Mouse (Mus musculus) ES-Bruce4 (cell line): ENCODE results near the gene Usb1. TPM values are rescaled to one million over a fixed set of nuclear protein-coding genes. Genes with fewer than 3 reads are reported as not detected.

Experiments used
- H3K27ac ChIP-seq: 2 replicates; pipeline ENCODE4 v1.5.1; 2012; ENCODE audit warnings: low read length, inconsistent platforms; ENCODE audit not compliant: insufficient read depth
- H3K27me3 ChIP-seq: 2 replicates; pipeline ENCODE4 v1.6.1; 2012; ENCODE audit warnings: mild to moderate bottlenecking, low read length, inconsistent platforms; ENCODE audit not compliant: control insufficient read depth, poor library complexity, insufficient read depth, severe bottlenecking
- H3K36me3 ChIP-seq: 2 replicates; pipeline ENCODE4 v1.6.1; 2012; ENCODE audit warnings: inconsistent platforms, mild to moderate bottlenecking, low read length, moderate library complexity; ENCODE audit not compliant: control insufficient read depth, poor library complexity, insufficient read depth, severe bottlenecking
- H3K4me1 ChIP-seq: one replicate; pipeline ENCODE4 v1.8.1; 2011; ENCODE audit warnings: low read length; ENCODE audit not compliant: control insufficient read depth, insufficient read depth
- H3K4me3 ChIP-seq: 2 replicates; pipeline ENCODE4 v1.5.1; 2011; ENCODE audit warnings: low read depth, mild to moderate bottlenecking, low read length
- H3K9ac ChIP-seq: 2 replicates; pipeline ENCODE4 v1.6.1; 2012; ENCODE audit warnings: low read depth, mild to moderate bottlenecking, inconsistent platforms; ENCODE audit not compliant: poor library complexity, severe bottlenecking
- H3K9me3 ChIP-seq: replicated peaks from 2 replicates; pipeline ENCODE4 v1.6.1; 2012; ENCODE audit warnings: mild to moderate bottlenecking, low read length, inconsistent platforms; ENCODE audit not compliant: control insufficient read depth, poor library complexity, insufficient read depth, severe bottlenecking
- CTCF ChIP-seq: IDR thresholded peaks from one replicate; pipeline ENCODE4 v1.8.1; 2011; ENCODE audit warnings: low read depth, low read length
- EP300 ChIP-seq: IDR thresholded peaks from 2 replicates; pipeline ENCODE4 v1.6.1; 2011; ENCODE audit warnings: low read depth, low read length; ENCODE audit not compliant: insufficient read depth
- POLR2A ChIP-seq: IDR thresholded peaks from one replicate; pipeline ENCODE4 v1.8.1; 2011; ENCODE audit warnings: low read length; ENCODE audit not compliant: insufficient read depth
- polyA plus RNA-seq: library from polyadenylated mRNA; stranded (reverse); fragments of >200 nt; gene quantifications from 2 replicates; pipeline ENCODE4 v1.2.4, GENCODE M21; 2011; ENCODE audit warnings: low read depth; ENCODE audit not compliant: missing spikeins, insufficient read depth, insufficient read length

Gene Usb1
- polyA plus RNA-seq, 1 experiment: 35.5 TPM

DNA sequence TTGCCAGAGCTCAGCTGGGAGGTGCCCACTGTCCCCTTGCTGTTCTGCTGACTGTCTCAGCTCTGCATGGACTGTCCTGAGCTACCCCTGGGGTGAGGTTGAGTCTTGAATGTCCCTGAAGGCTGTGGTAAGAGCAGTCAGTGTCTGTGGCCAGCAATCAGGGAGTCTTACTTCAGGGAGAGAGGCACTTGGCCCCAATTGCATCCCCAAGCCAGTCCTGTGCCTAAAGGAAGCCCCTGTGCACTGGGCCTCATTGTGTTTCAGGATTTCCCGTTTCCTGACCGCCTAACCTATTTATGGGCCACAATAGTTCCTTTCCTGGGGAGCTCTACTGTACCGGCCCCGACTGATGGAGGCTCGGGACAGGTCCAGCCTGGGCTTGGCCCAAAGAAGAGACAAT, 60.5 kb downstream of the Usb1 start:
- H3K27me3 ChIP-seq: no peaks in the 10 kb centered on the region
- no peak overlapping the region for H3K9ac ChIP-seq
- no peak overlapping the region for H3K27ac ChIP-seq
- H3K4me1 ChIP-seq: peaks cover 4% of the 10 kb centered on the region
- no peak for TF ChIP-seq POLR2A
- TF ChIP-seq EP300: no peak
- no peak for TF ChIP-seq CTCF
- no peaks in the 10 kb centered on the region for H3K36me3 ChIP-seq
- no peak overlapping the region for H3K4me3 ChIP-seq
- no peaks in the 10 kb centered on the region for H3K9me3 ChIP-seq

DNA sequence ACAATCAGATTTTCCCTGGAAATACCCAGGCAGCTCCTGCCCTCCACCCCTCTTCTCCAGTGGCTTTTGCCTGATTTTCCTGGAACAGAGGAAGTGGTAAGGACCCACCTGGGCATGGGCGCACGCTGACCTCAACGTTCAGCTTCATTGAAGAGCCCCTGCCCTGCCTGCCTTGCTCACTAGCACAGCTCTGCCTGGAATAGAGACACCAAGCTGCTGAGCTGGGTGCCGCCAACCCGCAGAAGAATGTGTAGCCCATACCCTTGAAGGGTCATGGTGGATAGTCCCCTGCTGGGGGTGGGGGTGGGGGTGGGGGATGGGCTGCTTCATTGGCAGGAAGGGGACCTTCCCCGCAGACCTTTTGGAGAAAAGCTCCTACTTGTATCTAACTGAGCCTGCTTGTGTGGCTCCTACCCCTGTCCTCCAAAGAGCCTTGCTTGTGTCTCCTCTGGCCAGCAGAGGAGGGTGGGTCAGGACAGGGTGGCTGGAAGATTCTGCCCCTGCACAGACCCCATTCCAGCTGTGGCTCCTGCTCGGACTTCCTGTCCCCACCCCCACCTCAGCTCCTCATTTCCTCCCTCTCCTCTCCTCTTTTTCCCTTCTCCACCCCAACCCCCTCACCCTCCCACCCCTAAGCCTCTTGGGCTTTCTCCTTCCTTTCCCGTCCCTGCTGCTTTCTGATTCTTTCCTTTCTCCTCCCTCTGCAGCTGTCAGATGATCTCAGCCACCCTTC, 63.3 kb downstream of the Usb1 start:
- Histone ChIP-seq H3K27ac (no peak overlapping the region), H3K36me3 (no peaks in the 10 kb centered on the region), H3K9me3 (no peaks in the 10 kb centered on the region), H3K4me1 (peaks cover 4% of the 10 kb centered on the region), H3K4me3 (peak overlapping the region; percentile 25), H3K27me3 (no peaks in the 10 kb centered on the region), H3K9ac (peak overlapping the region; percentile 30)
- TF ChIP-seq CTCF (no peak), EP300 (0 out of 2 replicates have a peak, but pooled peaks have one; percentile 18), POLR2A (no peak)

- TF ChIP-seq POLR2A (no peak), CTCF (no peak), EP300 (no peak)
- H3K4me3 ChIP-seq: no peak overlapping the region
Measured at GRCm38 (mm10) chr8:95396752-95397151, 64.7 kb downstream of the Usb1 start.

More at GRCm38 (mm10) chr8:95396752-95397151, 64.7 kb downstream of the Usb1 start:
- Histone ChIP-seq H3K9me3 (no peaks in the 10 kb centered on the region), H3K27me3 (no peaks in the 10 kb centered on the region), H3K36me3 (no peaks in the 10 kb centered on the region), H3K27ac (no peak overlapping the region), H3K9ac (no peak overlapping the region), H3K4me1 (peaks cover 4% of the 10 kb centered on the region)

Other genes with a start within 250 kb of the Usb1 start
- 19.0 and 22.2 TPM in 2 replicates for gene Kifc3, start 129.5 kb upstream of the Usb1 start, polyA plus RNA-seq
- 0.19 and 0.24 TPM in 2 replicates for gene Cngb1, start 25.7 kb upstream of the Usb1 start, polyA plus RNA-seq
- gene Tepp, start 21.7 kb upstream of the Usb1 start, polyA plus RNA-seq: not detected in 2 replicates
- gene Zfp319, start 334 bp upstream of the Usb1 start, polyA plus RNA-seq: 2.8 and 2.9 TPM in 2 replicates
- gene Mmp15, start 20.0 kb downstream of the Usb1 start, polyA plus RNA-seq: 8.0 and 11.0 TPM in 2 replicates
- gene Cfap20, start 102.6 kb downstream of the Usb1 start, polyA plus RNA-seq: 122 and 132 TPM in 2 replicates
- 210 and 236 TPM in 2 replicates for gene Csnk2a2, start 157.8 kb downstream of the Usb1 start, polyA plus RNA-seq
- 0.52 and 1.9 TPM in 2 replicates for gene Ccdc113, start 201.8 kb downstream of the Usb1 start, polyA plus RNA-seq
- not detected in 2 replicates for gene Prss54, start 244.1 kb downstream of the Usb1 start, polyA plus RNA-seq